Mouse (Mus musculus) liver, adult 2 months (tissue): ENCODE measurements around the gene Zfp341. TPM values are rescaled to one million over a fixed set of nuclear protein-coding genes. Genes with fewer than 3 reads are reported as not detected.

Experiments
- DNase-seq: peaks from one replicate; pipeline ENCODE4 v3.0.0-alpha.2; 2011; ENCODE audit warnings: low read depth, low spot score; ENCODE audit errors: extremely low read depth
- H3K27ac ChIP-seq: fragments of 200-500 bp; replicated peaks from 2 replicates; pipeline ENCODE4 v1.5.1; 2012; ENCODE audit warnings: low read depth, mild to moderate bottlenecking, control low read depth, inconsistent platforms, low read length; ENCODE audit not compliant: insufficient read depth
- H3K27me3 ChIP-seq: fragments of 200-500 bp; 2 replicates; pipeline ENCODE4 v1.6.1; 2012; ENCODE audit warnings: mild to moderate bottlenecking, moderate library complexity, low read length, inconsistent platforms; ENCODE audit not compliant: control insufficient read depth, insufficient read depth
- H3K36me3 ChIP-seq: fragments of 200-500 bp; 2 replicates; pipeline ENCODE4 v1.6.1; 2012; ENCODE audit warnings: low read length, inconsistent platforms; ENCODE audit not compliant: control insufficient read depth, insufficient read depth
- H3K4me1 ChIP-seq: fragments of 200-500 bp; 2 replicates; pipeline ENCODE4 v1.6.1; 2011; ENCODE audit warnings: low read length; ENCODE audit not compliant: control insufficient read depth, insufficient read depth
- H3K4me3 ChIP-seq: fragments of 200-500 bp; 2 replicates; pipeline ENCODE4 v1.5.1; 2011; ENCODE audit warnings: low read depth, mild to moderate bottlenecking, control low read depth, low read length, moderate library complexity; ENCODE audit not compliant: insufficient read depth
- H3K79me2 ChIP-seq: fragments of 200-500 bp; 2 replicates; pipeline ENCODE4 v1.6.1; 2012; ENCODE audit warnings: inconsistent platforms, mild to moderate bottlenecking, low read length, moderate library complexity; ENCODE audit not compliant: control insufficient read depth, insufficient read depth
- H3K9ac ChIP-seq: fragments of 200-500 bp; 2 replicates; pipeline ENCODE4 v1.6.1; 2012; ENCODE audit warnings: low read depth, mild to moderate bottlenecking, control low read depth, inconsistent platforms, low read length
- CTCF ChIP-seq: fragments of 200-500 bp; IDR thresholded peaks from 2 replicates; pipeline ENCODE4 v1.5.1; 2011; ENCODE audit warnings: low read depth, low read length, control low read depth
- POLR2A ChIP-seq: fragments of 200-500 bp; IDR thresholded peaks from 2 replicates; pipeline ENCODE4 v1.6.1; 2011; ENCODE audit warnings: low read length, control low read depth; ENCODE audit not compliant: insufficient read depth; ENCODE audit errors: extremely low read depth
- WGBS: fragments of 180-500 bp; shearing (Covaris S2); methylation state at CpG from one replicate; pipeline ENCODE4 v1.1.7; 2018; 5-methylcytosine and 5-hydroxymethylcytosine counted together
- polyA plus RNA-seq: library from polyadenylated mRNA; depleted of rRNA; stranded (reverse); fragments of >200 nt; gene quantifications from 2 replicates; pipeline ENCODE4 v1.2.3, GENCODE M21; 2012
- total RNA-seq: library from RNA; depleted of rRNA; stranded (reverse); fragments of >200 nt; gene quantifications from 2 replicates; pipeline ENCODE4 v1.2.3, GENCODE M21; 2014

The Zfp341 gene
- total and polyA plus RNA-seq, 2 experiments: 0.18 to 3.2 TPM

- WGBS: 82% methylated on average over 7 of the region's 7 CpGs
- TF ChIP-seq POLR2A (no peak), CTCF (no peak)
- Histone ChIP-seq H3K36me3 (peaks cover 1% of the 10 kb centered on the region; the same call in 1 of the 2 replicates), H3K27me3 (no peaks in the 10 kb centered on the region), H3K4me3 (no peak overlapping the region), H3K27ac (no peak overlapping the region), H3K4me1 (peaks cover 11% of the 10 kb centered on the region), H3K79me2 (peaks cover 46% of the 10 kb centered on the region; the same call in 1 of the 2 replicates), H3K9ac (no peak overlapping the region)
- no peak for DNase-seq
Observed at GRCm38 (mm10) chr2:154684901-154685470, 71.9 kb downstream of the Zfp341 start.

GRCm38 (mm10) chr2:154685772-154686171 lies 72.7 kb downstream of the Zfp341 start:
- peak; percentile 52 for DNase-seq
- H3K27me3 ChIP-seq: no peaks in the 10 kb centered on the region
- no peak overlapping the region for H3K27ac ChIP-seq
- peaks cover 11% of the 10 kb centered on the region for H3K4me1 ChIP-seq
- no peak overlapping the region for H3K9ac ChIP-seq
- TF ChIP-seq CTCF (no peak), POLR2A (no peak)
- H3K79me2 ChIP-seq: peaks cover 41% of the 10 kb centered on the region; the same call in 1 of the 2 replicates
- H3K36me3 ChIP-seq: peaks cover 8% of the 10 kb centered on the region; the same call in 1 of the 2 replicates
- H3K4me3 ChIP-seq: no peak overlapping the region
- WGBS: 57% methylated on average over 3 of the region's 3 CpGs

GRCm38 (mm10) chr2:154686819-154687218 lies 73.7 kb downstream of the Zfp341 start:
- Histone ChIP-seq H3K79me2 (peaks cover 31% of the 10 kb centered on the region; the same call in 1 of the 2 replicates), H3K27ac (no peak overlapping the region), H3K27me3 (no peaks in the 10 kb centered on the region), H3K4me3 (no peak overlapping the region), H3K4me1 (peaks cover 11% of the 10 kb centered on the region), H3K36me3 (peaks cover 15% of the 10 kb centered on the region; the same call in 1 of the 2 replicates), H3K9ac (no peak overlapping the region)
- TF ChIP-seq POLR2A (no peak), CTCF (no peak)
- WGBS: 73% methylated on average over 3 of the region's 3 CpGs
- no peak for DNase-seq

- no peak for TF ChIP-seq POLR2A
- no peak for TF ChIP-seq CTCF
- no peak overlapping the region for H3K9ac ChIP-seq
- WGBS: 93% methylated on average over 14 of the region's 14 CpGs
- peaks cover 27% of the 10 kb centered on the region; the same call in 1 of the 2 replicates for H3K79me2 ChIP-seq
- no peak overlapping the region for H3K4me3 ChIP-seq
- H3K4me1 ChIP-seq: peaks cover 11% of the 10 kb centered on the region
- H3K36me3 ChIP-seq: peaks cover 20% of the 10 kb centered on the region; the same call in 1 of the 2 replicates
- no peak for DNase-seq
- H3K27me3 ChIP-seq: no peaks in the 10 kb centered on the region
- no peak overlapping the region for H3K27ac ChIP-seq
Observed at GRCm38 (mm10) chr2:154689391-154689790, 76.3 kb downstream of the Zfp341 start.

GRCm38 (mm10) chr2:154690959-154691358 lies 77.9 kb downstream of the Zfp341 start:
- no peak for DNase-seq
- no peak overlapping the region for H3K4me3 ChIP-seq
- no peaks in the 10 kb centered on the region for H3K27me3 ChIP-seq
- peaks cover 5% of the 10 kb centered on the region for H3K4me1 ChIP-seq
- H3K9ac ChIP-seq: no peak overlapping the region
- H3K79me2 ChIP-seq: peaks cover 19% of the 10 kb centered on the region; the same call in 1 of the 2 replicates
- H3K27ac ChIP-seq: no peak overlapping the region
- WGBS: 96% methylated on average over 5 of the region's 5 CpGs
- H3K36me3 ChIP-seq: peaks cover 24% of the 10 kb centered on the region; the same call in 1 of the 2 replicates
- TF ChIP-seq CTCF (no peak), POLR2A (no peak)
